Mouse (Mus musculus) limb, embryonic 14.5 days (tissue): ENCODE measurements at regions not wholly inside any gene's neighbourhood (a gene's known extent, or its start where the extent isn't known, plus 50 kb on each side); places are given as distances from the start of the nearest gene placed in this dataset.

Experiments
- ATAC-seq: fragments of 200-750 bp; cut with Nextera tagmentation; 2 replicates; pipeline ENCODE4 v1.8.0; 2017; ENCODE audit warnings: low read depth, moderate number of reproducible peaks, moderate TSS enrichment; ENCODE audit not compliant: low FRiP score
- DNase-seq: peaks from one replicate; pipeline ENCODE4 v3.0.0-alpha.2; 2015; ENCODE audit warnings: low spot score
- H3K27ac ChIP-seq: fragments of 300-500 bp; sonication (generic); replicated peaks from 2 replicates; pipeline ENCODE4 v1.5.1; 2014; ENCODE audit warnings: low read depth, mild to moderate bottlenecking, low read length, moderate library complexity, mixed read lengths
- H3K27me3 ChIP-seq: fragments of 300-500 bp; sonication (generic); 2 replicates; pipeline ENCODE4 v1.6.1; 2014; ENCODE audit warnings: low read length, mixed read lengths; ENCODE audit not compliant: control insufficient read depth, insufficient read depth
- H3K36me3 ChIP-seq: fragments of 300-500 bp; sonication (generic); 2 replicates; pipeline ENCODE4 v1.6.1; 2014; ENCODE audit warnings: mild to moderate bottlenecking, low read length, moderate library complexity, mixed read lengths; ENCODE audit not compliant: control insufficient read depth, insufficient read depth
- H3K4me1 ChIP-seq: fragments of 300-500 bp; sonication (generic); 2 replicates; pipeline ENCODE4 v1.6.1; 2014; ENCODE audit warnings: antibody characterized with exemption, low read length, mixed read lengths; ENCODE audit not compliant: control insufficient read depth, insufficient read depth
- H3K4me2 ChIP-seq: fragments of 300-500 bp; sonication (generic); replicated peaks from 2 replicates; pipeline ENCODE4 v1.6.1; 2014; ENCODE audit warnings: low read depth, mild to moderate bottlenecking, low read length, moderate library complexity; ENCODE audit not compliant: severe bottlenecking
- H3K4me3 ChIP-seq: fragments of 300-500 bp; sonication (generic); replicated peaks from 2 replicates; pipeline ENCODE4 v1.5.1; 2014; ENCODE audit warnings: low read length
- H3K9ac ChIP-seq: fragments of 300-500 bp; sonication (generic); 2 replicates; pipeline ENCODE4 v1.6.1; 2014; ENCODE audit warnings: mild to moderate bottlenecking, low read depth, low read length, moderate library complexity; ENCODE audit not compliant: severe bottlenecking
- H3K9me3 ChIP-seq: fragments of 300-500 bp; sonication (generic); 2 replicates; pipeline ENCODE4 v1.6.1; 2016; ENCODE audit warnings: low read length; ENCODE audit not compliant: control insufficient read depth
- POLR2A ChIP-seq: fragments of 200-500 bp; IDR thresholded peaks from 2 replicates; pipeline ENCODE4 v1.8.0; 2012; ENCODE audit warnings: inconsistent platforms, mild to moderate bottlenecking, moderate library complexity, borderline replicate concordance; ENCODE audit not compliant: insufficient read depth, insufficient read length; ENCODE audit errors: extremely low read depth
- WGBS: fragments of 180-500 bp; shearing (Covaris S2); extraction: QIAGEN DNeasy Blood & Tissue Kit; methylation state at CpG from one replicate; pipeline ENCODE4 v1.1.7; 2014; 5-methylcytosine and 5-hydroxymethylcytosine counted together

GRCm38 (mm10) chr3:78884715-78885114, 401.6 kb downstream of the Rapgef2 start:
- H3K4me3 ChIP-seq, result no peak overlapping the region
- 80% methylated on average over 9 of the region's 9 CpGs for WGBS
- no peaks in the 10 kb centered on the region for H3K27me3 ChIP-seq
- no peak for DNase-seq
- H3K9me3 ChIP-seq, result no peaks in the 10 kb centered on the region
- H3K4me2 ChIP-seq, result no peak overlapping the region
- H3K36me3 ChIP-seq, result no peaks in the 10 kb centered on the region
- no peak for TF ChIP-seq POLR2A
- H3K4me1 ChIP-seq, result no peaks in the 10 kb centered on the region
- ATAC-seq, result no peak
- no peak overlapping the region for H3K9ac ChIP-seq
- no peak overlapping the region for H3K27ac ChIP-seq

DNA sequence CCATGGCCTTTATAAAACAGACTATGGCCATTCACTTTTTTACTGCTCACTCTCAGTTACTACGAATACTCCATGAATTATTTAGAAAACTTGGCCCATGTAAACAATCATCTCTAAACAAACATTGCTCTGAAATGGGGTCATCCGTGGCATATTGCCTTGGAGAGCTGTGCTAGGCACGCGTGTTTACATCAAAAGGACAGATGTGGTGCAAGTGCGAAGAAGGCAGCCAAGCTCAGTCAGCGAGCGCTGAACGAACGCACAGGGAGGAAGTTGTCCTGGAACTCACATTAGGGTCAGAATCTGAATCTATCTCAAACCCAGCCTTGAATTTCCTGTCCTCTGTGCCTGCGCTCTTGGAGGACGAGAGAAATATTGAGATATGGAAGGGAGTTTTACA, 402.3 kb downstream of the Rapgef2 start:
- H3K36me3 ChIP-seq, result no peaks in the 10 kb centered on the region
- TF ChIP-seq POLR2A, result no peak
- 87% methylated on average over 11 of the region's 11 CpGs for WGBS
- no peak overlapping the region for H3K9ac ChIP-seq
- no peak overlapping the region for H3K4me3 ChIP-seq
- H3K27me3 ChIP-seq, result no peaks in the 10 kb centered on the region
- no peak for ATAC-seq
- no peak overlapping the region for H3K27ac ChIP-seq
- H3K4me1 ChIP-seq, result no peaks in the 10 kb centered on the region
- DNase-seq, result no peak
- H3K9me3 ChIP-seq, result no peaks in the 10 kb centered on the region
- H3K4me2 ChIP-seq, result no peak overlapping the region

- 72% methylated on average over 13 of the region's 13 CpGs for WGBS
- no peaks in the 10 kb centered on the region for H3K9me3 ChIP-seq
Observed at GRCm38 (mm10) chr3:78880072-78880471, 406.2 kb downstream of the Rapgef2 start.

GRCm38 (mm10) chr3:78877323-78877722, 409.0 kb downstream of the Rapgef2 start:
- Histone ChIP-seq H3K27ac (no peak overlapping the region), H3K27me3 (no peaks in the 10 kb centered on the region), H3K4me1 (no peaks in the 10 kb centered on the region), H3K4me3 (no peak overlapping the region), H3K36me3 (no peaks in the 10 kb centered on the region), H3K4me2 (no peak overlapping the region), H3K9ac (no peak overlapping the region), H3K9me3 (no peaks in the 10 kb centered on the region)
- no peak for TF ChIP-seq POLR2A
- WGBS, result 57% methylated on average over 3 of the region's 3 CpGs
- DNase-seq (no peak), ATAC-seq (no peak)

More at GRCm38 (mm10) chr3:78880072-78880471, 406.2 kb downstream of the Rapgef2 start:
- Histone ChIP-seq H3K27me3 (no peaks in the 10 kb centered on the region), H3K27ac (no peak overlapping the region), H3K9ac (no peak overlapping the region), H3K4me1 (no peaks in the 10 kb centered on the region), H3K36me3 (no peaks in the 10 kb centered on the region), H3K4me2 (no peak overlapping the region), H3K4me3 (no peak overlapping the region)
- no peak for TF ChIP-seq POLR2A
- ATAC-seq (no peak), DNase-seq (no peak)

GRCm38 (mm10) chr3:78866896-78867295, 419.4 kb downstream of the Rapgef2 start:
- 76% methylated on average over 1 of the region's 1 CpGs for WGBS
- TF ChIP-seq POLR2A, result no peak
- Histone ChIP-seq H3K4me3 (no peak overlapping the region), H3K9me3 (no peaks in the 10 kb centered on the region), H3K9ac (no peak overlapping the region), H3K4me2 (no peak overlapping the region), H3K4me1 (no peaks in the 10 kb centered on the region), H3K36me3 (no peaks in the 10 kb centered on the region), H3K27ac (no peak overlapping the region), H3K27me3 (no peaks in the 10 kb centered on the region)
- ATAC-seq (no peak), DNase-seq (no peak)
